Mouse (Mus musculus) forebrain, postnatal 0 days (tissue): ENCODE results near the gene Phf12. TPM values are rescaled to one million over a fixed set of nuclear protein-coding genes. Genes with fewer than 3 reads are reported as not detected.

Source experiments
- ATAC-seq: fragments of 200-750 bp; cut with Nextera tagmentation; 2 replicates; pipeline ENCODE4 v1.8.0; 2017; ENCODE audit warnings: mild to moderate bottlenecking, moderate library complexity
- DNase-seq: peaks from one replicate; pipeline ENCODE4 v3.0.0-alpha.2; 2015
- H3K27ac ChIP-seq: fragments of 300-500 bp; sonication (generic); 2 replicates; pipeline ENCODE4 v1.5.1; 2014; ENCODE audit warnings: low read depth, mild to moderate bottlenecking, antibody characterized with exemption, low read length, moderate library complexity, mixed read lengths
- H3K27me3 ChIP-seq: fragments of 300-500 bp; sonication (generic); 2 replicates; pipeline ENCODE4 v1.6.1; 2014; ENCODE audit warnings: mild to moderate bottlenecking, low read length, mixed read lengths; ENCODE audit not compliant: insufficient read depth
- H3K36me3 ChIP-seq: fragments of 300-500 bp; sonication (generic); 2 replicates; pipeline ENCODE4 v1.6.1; 2014; ENCODE audit warnings: mild to moderate bottlenecking, moderate library complexity; ENCODE audit not compliant: insufficient read depth
- H3K4me1 ChIP-seq: fragments of 300-500 bp; sonication (generic); 2 replicates; pipeline ENCODE4 v1.6.1; 2014; ENCODE audit warnings: antibody characterized with exemption; ENCODE audit not compliant: insufficient read depth
- H3K4me2 ChIP-seq: fragments of 300-500 bp; sonication (generic); 2 replicates; pipeline ENCODE4 v1.6.1; 2014; ENCODE audit warnings: low read depth, mild to moderate bottlenecking, moderate library complexity
- H3K4me3 ChIP-seq: fragments of 300-500 bp; sonication (generic); 2 replicates; pipeline ENCODE4 v1.5.1; 2014; ENCODE audit warnings: low read depth, low read length, mixed read lengths
- H3K9ac ChIP-seq: fragments of 300-500 bp; sonication (generic); 2 replicates; pipeline ENCODE4 v1.6.1; 2014; ENCODE audit warnings: mild to moderate bottlenecking
- H3K9me3 ChIP-seq: fragments of 300-500 bp; sonication (generic); 2 replicates; pipeline ENCODE4 v1.6.1; 2016; ENCODE audit warnings: low read length
- CTCF ChIP-seq: sonication (generic); IDR thresholded peaks from 2 replicates; pipeline ENCODE4 v1.5.1; 2016; ENCODE audit warnings: antibody characterized with exemption, control low read depth, low read depth
- WGBS: fragments of 180-500 bp; shearing (Covaris S2); extraction: QIAGEN DNeasy Blood & Tissue Kit; methylation state at CpG from one replicate; pipeline ENCODE4 v1.1.7; 2014; 5-methylcytosine and 5-hydroxymethylcytosine counted together
- polyA plus RNA-seq: library from polyadenylated mRNA; unstranded; fragments of >200 nt; fragmentation: Nextera tagmentation; extraction: Ambion mirVana; gene quantifications from 2 replicates; pipeline ENCODE4 v1.2.1, GENCODE M21; 2015
- total RNA-seq: library from RNA; depleted of rRNA; stranded (reverse); fragments of >200 nt; gene quantifications from 2 replicates; pipeline ENCODE4 v1.2.3, GENCODE M21; 2014

The Phf12 gene
- total and polyA plus RNA-seq, 2 experiments from 2014 or later: 9.1 to 49.3 TPM

DNA sequence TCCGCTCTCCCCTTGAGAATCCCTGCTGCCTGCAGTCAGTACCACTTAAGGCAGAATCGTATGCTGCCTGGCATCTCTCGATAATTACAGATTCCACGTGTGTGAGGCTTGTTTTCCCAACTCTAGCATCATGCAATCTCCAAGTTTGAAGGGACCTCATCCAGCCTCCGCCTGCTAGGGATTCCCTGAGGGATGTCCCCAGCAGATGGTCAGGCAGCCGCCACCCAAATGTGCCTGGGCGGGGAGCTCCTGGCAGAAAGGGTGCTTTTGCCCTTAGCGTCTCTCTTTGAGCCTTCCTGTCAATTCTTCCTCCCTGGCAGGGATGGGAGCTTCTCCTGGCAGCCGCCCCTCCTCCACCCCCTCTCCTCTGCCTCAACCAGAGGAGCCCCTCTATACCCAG is 22.4 kb upstream of the Phf12 start:
- H3K27ac ChIP-seq: 0 out of 2 replicates have a peak overlapping the region, but pooled peaks have one; percentile 45
- H3K36me3 ChIP-seq: peaks cover 13% of the 10 kb centered on the region
- no peaks in the 10 kb centered on the region for H3K9me3 ChIP-seq
- peaks cover 31% of the 10 kb centered on the region for H3K4me1 ChIP-seq
- H3K4me2 ChIP-seq: no peak overlapping the region
- H3K27me3 ChIP-seq: no peaks in the 10 kb centered on the region
- H3K4me3 ChIP-seq: no peak overlapping the region
- WGBS: 22% methylated on average over 9 of the region's 9 CpGs
- no peak for TF ChIP-seq CTCF
- no peak overlapping the region for H3K9ac ChIP-seq
- ATAC-seq (peak; percentile 58), DNase-seq (peak; percentile 83)

DNA sequence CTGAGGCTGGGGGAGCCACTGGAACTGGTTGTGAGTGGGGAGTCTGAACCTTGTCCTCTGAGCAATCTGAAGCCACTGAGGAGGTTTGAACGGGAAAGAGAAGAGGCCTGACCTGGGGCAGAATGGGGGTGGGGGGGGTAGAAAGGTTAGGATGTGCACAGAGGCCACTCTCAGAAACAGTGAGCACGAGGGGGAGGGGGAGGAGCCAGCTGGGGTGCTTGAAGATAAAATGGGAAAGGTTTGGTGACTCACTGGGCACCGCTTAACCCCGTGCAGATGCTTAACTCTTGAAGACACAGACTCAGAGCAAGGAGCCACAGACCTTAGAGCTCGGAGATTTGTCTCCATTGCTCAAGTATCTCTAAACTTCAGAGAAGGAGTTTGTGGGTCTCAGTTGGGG is 21.7 kb upstream of the Phf12 start:
- Histone ChIP-seq H3K4me3 (no peak overlapping the region), H3K36me3 (peaks cover 6% of the 10 kb centered on the region; the same call in 1 of the 2 replicates), H3K27me3 (no peaks in the 10 kb centered on the region), H3K4me1 (peaks cover 38% of the 10 kb centered on the region), H3K9ac (no peak overlapping the region), H3K27ac (0 out of 2 replicates have a peak overlapping the region, but pooled peaks have one; percentile 3), H3K9me3 (no peaks in the 10 kb centered on the region), H3K4me2 (no peak overlapping the region)
- ATAC-seq (no peak), DNase-seq (no peak)
- WGBS: 53% methylated on average over 5 of the region's 5 CpGs
- no peak for TF ChIP-seq CTCF

DNA sequence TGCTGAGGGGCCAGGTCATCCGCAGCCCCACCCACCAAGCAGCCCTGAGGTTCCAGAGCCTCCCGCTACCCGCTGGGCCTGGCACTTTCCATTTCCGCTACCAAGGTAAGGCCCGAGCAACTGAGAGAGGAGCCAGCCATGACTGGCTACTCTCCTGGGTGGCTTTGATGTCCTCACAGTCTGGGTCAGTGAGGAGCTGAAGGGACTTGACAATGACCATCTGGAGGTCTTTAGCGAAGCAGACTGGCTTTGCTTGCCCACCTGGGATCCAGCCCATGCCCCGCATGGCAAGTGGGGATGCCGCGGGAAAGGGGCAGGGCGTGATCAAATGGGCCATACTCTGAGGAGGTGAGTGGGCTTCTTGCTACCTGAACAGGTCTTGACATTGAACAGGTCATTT is 19.6 kb upstream of the Phf12 start:
- Histone ChIP-seq H3K4me2 (no peak overlapping the region), H3K27ac (no peak overlapping the region), H3K4me3 (no peak overlapping the region), H3K9me3 (no peaks in the 10 kb centered on the region), H3K36me3 (no peaks in the 10 kb centered on the region), H3K4me1 (peaks cover 42% of the 10 kb centered on the region), H3K9ac (no peak overlapping the region), H3K27me3 (no peaks in the 10 kb centered on the region)
- DNase-seq (no peak), ATAC-seq (no peak)
- TF ChIP-seq CTCF: no peak
- 90% methylated on average over 10 of the region's 10 CpGs for WGBS

DNA sequence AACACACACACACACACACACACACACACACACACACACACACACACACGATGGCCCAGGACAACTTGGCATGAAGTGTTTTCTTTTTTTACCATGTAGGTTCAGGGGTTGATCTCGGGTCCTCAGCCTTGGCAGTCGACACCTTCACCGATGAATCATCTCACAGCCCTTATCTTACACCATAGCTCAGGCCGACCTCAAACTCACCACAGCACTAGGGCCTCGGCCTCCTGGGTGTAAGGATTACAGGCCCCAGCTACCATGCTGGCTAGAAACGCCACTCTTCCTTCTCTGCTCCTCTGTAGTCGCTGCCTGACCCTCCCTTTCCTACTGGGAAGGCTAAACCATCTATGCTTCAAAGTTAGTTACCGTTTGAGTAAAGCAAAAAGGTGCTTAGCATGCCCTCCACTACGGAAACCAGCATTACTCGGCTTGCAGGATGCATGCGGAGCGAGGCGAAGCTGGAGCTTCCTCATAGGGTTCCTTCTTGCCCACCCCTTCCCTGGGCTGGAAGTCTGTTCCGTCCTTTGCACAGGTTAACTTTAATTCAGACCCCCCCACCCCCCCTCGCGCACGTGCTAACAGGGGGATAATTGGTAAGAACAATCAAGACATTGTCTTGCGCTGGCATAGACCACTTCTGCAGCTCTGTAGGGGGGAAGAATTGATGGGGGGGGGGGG is 18.0 kb upstream of the Phf12 start:
- ATAC-seq (peak; percentile 3; the same call in 1 of the 2 replicates), DNase-seq (no peak)
- Histone ChIP-seq H3K9ac (no peak overlapping the region), H3K4me2 (peak overlapping the region; percentile 35; the same call in 1 of the 2 replicates), H3K27ac (peak overlapping the region; percentile 91), H3K4me3 (no peak overlapping the region), H3K27me3 (no peaks in the 10 kb centered on the region), H3K36me3 (peaks cover 8% of the 10 kb centered on the region), H3K4me1 (peaks cover 30% of the 10 kb centered on the region), H3K9me3 (no peaks in the 10 kb centered on the region)
- no peak for TF ChIP-seq CTCF
- 7% methylated on average over 19 of the region's 19 CpGs for WGBS

DNA sequence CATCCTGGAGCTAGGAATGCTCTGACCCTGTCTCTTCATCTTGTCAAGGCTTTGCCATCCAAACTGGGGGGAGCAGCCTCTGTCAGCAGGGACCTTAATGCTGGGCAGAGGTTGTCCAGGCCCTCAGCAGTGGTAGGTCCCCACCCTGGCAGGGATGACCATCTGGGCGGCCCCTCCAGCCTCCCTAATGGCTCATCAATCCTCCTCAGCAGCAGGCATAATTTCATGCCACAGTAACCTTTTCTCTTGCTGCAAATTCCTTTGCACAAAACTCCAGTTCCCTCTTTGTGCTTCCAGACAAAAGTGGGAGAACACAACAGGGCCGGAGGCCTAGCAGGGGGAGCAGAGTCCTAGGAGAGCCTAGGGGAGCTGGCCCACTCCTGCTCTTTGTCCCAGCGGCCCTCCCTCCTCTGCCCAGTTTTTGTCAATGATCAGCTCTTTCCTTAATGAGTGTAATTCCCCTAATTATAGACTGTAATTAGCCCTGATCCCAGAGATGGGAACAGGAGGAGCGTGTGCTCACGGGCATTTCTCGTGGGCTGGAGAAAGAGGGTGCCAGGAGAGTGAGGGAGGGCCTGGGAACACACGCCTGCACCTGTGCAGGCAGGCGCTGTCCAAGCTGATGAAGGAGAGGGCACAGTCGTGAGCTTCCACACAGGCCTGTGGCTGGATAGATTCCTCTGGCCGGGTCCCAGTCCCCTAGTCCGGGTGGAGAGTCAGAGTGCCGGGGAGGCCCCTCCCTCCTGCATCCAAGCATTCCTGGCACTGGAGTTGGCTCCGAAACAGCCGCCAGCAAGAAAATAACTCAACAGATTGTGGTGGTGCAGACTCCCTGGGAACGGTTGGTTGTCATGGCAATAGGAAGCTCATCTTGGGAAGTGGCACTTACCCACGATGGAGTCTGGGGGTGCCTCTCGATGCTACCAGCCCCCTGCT is 17.2 kb upstream of the Phf12 start:
- ATAC-seq (peak; percentile 87), DNase-seq (peak; percentile 95)
- no peaks in the 10 kb centered on the region for H3K27me3 ChIP-seq
- no peak overlapping the region for H3K4me3 ChIP-seq
- no peaks in the 10 kb centered on the region for H3K9me3 ChIP-seq
- peak overlapping the region; percentile 35 for H3K4me2 ChIP-seq
- WGBS: 4% methylated on average over 17 of the region's 17 CpGs
- peaks cover 16% of the 10 kb centered on the region for H3K36me3 ChIP-seq
- H3K4me1 ChIP-seq: peaks cover 24% of the 10 kb centered on the region
- peak overlapping the region; percentile 91 for H3K27ac ChIP-seq
- H3K9ac ChIP-seq: peak overlapping the region; percentile 41
- no peak for TF ChIP-seq CTCF

DNA sequence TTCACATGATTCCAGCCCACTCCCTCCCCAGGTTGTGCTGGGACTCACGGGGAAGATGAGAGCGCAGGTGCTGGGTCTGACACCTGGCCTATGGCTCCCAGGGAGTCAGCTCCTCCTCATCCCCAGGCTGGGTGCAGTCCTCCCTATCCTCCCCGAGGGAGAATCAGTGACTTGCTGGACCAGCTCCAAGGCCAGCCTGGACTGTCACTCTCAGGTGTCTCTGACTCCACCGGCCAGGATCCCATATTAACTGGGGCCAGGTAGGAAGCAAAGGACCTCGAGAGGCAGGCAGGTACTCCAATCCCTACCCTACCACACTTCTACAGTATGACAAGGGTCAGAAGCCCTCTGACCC is 16.5 kb upstream of the Phf12 start:
- Histone ChIP-seq H3K27ac (peak overlapping the region; percentile 91), H3K4me3 (no peak overlapping the region), H3K4me2 (peak overlapping the region; percentile 35), H3K4me1 (peaks cover 24% of the 10 kb centered on the region), H3K9ac (peak overlapping the region; percentile 14; the same call in 1 of the 2 replicates), H3K36me3 (peaks cover 20% of the 10 kb centered on the region), H3K9me3 (no peaks in the 10 kb centered on the region), H3K27me3 (no peaks in the 10 kb centered on the region)
- no peak for TF ChIP-seq CTCF
- DNase-seq (no peak), ATAC-seq (no peak)
- 28% methylated on average over 5 of the region's 5 CpGs for WGBS

DNA sequence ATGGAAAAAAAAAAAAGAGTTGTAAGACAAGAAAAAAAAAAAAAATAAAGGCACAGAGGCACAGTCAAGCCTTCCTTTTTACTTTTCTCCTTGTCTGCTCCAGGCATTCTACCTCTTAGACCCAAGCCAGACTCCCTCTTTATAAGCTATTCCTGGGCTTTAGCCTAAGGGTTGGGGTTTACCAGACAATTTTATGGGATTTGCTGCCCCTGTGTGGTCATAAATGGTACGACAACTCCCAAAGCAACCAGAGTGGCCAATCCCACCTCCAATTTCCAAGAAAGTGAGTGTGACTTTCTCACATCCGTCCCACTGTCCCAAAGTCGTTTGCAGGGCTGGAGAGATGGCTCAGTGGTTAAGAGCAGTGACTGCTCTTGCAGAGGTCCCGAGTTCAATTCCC is 15.4 kb upstream of the Phf12 start:
- peak; percentile 93 for DNase-seq
- peak; percentile 85 for TF ChIP-seq CTCF
- peaks cover 25% of the 10 kb centered on the region for H3K36me3 ChIP-seq
- peak; percentile 45 for ATAC-seq
- no peak overlapping the region for H3K4me2 ChIP-seq
- H3K27ac ChIP-seq: no peak overlapping the region
- H3K9ac ChIP-seq: no peak overlapping the region
- WGBS: under 1% methylated on average over 4 of the region's 4 CpGs
- no peak overlapping the region for H3K4me3 ChIP-seq
- H3K27me3 ChIP-seq: no peaks in the 10 kb centered on the region
- peaks cover 24% of the 10 kb centered on the region for H3K4me1 ChIP-seq
- no peaks in the 10 kb centered on the region for H3K9me3 ChIP-seq
